Mouse (Mus musculus): Measurements from ENCODE around the gene Actr6.
"Not testable (repeated sequence)": the region's sequence is repeated elsewhere in the genome, so short reads cannot be mapped to it uniquely, and the experiment has no call there.

Actr6 gene

DNA sequence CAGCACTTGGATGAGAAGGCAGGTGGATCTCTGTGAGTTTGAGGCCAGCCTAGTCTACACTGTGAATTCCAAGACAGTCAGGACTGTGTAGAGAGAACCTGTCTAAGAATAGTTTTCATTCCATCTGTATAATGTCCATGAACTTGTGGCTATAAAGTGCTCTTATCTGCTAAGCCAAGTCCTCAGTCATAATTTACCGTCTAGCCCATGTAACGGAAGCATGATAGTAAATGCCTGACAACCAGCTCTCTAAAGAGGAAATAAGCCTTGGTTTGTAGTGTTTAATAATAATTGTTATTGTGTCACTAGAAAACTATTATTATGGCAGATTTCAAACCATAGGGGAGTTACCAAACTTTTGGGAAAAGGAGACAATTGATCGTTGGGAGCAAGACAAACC is 5.8 kb upstream of the Actr6 start:
- DNase-seq: no peak

DNA sequence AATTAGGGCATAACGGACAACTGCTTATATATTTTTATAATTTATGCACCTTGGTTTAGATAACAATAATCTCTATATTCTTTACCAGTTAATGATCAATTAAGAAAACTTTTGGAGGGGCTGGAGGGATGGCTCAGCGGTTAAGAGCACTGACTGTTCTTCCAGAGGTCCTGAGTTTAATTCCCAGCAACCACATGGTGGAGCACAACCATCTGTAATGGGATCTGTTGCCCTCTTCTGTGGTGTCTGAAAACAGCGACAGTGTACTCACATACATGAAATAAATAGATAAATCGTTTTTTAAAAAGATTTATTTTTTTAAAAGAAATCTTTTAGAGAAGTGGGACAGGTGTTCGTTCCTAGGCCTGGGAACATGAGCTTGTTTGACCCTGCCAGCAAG is 5.0 kb upstream of the Actr6 start:
- DNase-seq: no peak

DNA sequence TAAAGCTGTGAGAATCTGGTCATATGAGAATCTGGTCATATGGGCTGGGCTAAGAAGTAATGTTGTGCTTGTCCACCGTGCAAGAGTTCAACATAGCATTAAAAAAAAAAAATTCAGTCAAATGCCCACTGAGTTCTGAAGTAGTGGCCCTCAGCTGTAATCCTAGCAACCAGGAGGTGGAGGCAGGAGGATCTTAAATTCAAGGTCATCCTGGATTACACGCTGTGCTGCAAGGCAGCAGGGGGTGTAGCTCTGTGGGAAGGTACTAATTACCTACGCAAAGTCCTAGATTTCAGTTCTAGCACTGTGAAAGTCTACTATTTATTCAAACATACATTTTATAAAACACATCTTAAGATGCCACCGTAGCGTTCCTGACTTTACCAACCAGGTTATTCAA is 754 bp downstream of the Actr6 start:
- DNase-seq: no peak

DNA sequence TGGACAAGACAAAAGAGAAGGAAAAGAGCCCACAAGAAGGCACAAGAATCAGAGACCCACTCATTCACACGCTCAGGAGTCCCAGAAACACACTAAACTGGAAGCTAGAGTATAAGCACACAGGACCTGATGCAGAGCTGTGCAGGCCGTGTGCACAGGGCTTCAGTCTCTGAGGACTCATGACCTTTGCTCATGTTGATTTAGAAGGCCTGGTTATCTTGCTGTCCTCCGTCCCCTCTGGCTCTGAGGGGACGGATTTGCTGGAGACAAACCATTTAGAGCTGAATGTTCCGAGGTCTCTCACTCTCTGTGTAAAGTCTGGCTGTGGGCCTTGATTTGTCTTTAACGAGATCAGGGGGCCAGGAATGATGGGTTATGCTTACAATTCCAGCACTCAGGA is 1.7 kb downstream of the Actr6 start:
- DNase-seq: no peak

DNA sequence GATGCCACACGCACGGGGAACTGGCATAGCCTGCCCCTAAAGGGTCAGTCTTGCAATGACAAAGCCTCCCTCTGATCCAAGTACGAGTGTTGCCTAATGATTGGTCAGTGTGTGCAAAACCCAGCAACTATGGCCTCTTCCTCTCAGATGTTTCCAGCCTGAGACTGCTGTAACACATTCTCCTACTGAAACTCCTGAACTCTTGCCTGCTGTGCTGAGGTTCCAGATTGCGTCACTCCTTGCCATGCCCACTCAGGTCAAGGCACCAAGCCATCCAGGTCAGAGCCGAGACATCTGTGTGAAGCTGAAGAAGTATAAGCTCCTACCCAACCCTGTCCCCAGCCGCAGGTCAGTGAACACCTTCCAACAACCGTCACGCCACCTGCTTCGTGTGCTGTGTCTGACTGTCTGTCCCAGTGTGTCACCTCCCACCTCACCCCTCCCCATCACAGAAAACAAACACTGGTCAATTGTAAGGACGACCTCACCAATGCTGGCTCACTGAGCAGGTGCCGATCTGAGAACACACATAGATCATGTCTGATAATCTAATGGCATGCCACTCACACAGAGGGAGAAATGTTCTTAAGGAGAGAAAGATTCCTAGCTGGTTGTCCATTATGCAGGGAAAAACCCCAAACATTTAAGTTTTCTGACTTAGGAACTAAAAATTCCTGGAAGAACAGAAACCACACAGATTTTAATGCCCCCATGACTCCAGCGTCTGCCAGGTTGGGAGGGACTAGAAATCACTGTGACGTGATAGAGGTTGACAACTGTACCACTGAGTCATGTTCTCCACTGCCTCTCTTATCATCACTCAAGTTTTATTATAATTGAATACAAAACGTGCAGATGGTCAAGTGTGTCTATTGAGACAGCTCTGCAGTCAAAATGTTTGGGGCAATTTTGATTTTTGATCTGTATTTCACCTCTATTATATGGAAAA is 9.6 kb downstream of the Actr6 start:
- DNase-seq: no peak

DNA sequence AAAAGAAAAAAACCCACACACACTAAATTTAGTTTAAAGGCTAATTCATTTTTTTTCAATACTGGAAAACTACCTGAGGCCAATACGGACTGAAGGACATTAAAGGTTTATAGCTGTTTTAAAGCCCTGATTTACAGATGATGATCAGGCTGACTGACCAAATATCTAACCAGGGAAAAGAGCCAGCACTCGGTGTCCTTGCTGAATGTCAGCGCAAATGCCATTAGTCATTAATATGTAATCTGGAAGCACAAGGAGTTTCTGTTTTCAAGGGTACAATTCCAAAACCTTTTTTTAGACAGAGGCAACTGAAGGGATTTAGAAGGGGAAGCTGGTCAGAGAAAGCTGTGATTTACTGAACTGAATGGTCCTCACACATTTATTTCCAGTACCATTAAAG is 11.3 kb downstream of the Actr6 start:
- DNase-seq: no peak

DNA sequence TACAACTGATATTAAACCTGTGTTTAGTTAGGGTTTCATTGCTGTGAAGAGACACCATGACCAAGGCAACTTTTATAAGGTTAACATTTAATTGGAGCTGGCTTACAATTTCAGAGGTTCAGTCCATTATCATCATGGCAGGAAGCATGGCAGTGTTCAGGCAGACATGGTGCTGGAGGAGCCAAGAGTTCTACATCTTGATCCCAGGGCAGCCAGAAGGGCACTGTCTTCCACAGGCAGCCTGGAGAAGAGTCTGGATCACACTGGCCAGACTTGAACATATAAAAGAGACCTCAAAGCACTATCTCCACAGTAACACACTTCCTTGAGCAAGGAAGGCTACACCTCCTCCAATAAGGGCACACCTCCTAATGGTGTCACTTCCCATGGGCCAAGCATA is 11.8 kb downstream of the Actr6 start:
- DNase-seq: no peak

DNA sequence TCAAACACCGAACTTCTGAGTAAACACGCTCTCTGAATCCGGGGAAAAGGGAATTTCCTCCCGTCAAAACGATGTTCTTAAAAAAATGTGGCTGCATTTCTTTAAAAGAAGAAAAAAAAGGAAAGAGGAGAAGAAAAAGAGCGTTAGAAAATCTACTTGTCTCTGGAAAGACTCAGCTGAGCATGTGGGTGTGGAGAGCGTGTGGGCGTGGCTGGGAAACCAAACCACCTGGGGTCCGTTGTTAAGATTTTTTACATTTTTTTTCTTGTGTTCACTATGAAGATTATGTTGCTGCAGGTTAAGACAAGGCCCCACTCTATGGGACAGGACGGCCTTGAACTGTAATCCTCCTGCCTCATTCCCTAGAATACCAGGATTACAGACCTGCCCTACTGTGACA is 17.2 kb downstream of the Actr6 start:
- no peak for DNase-seq

DNA sequence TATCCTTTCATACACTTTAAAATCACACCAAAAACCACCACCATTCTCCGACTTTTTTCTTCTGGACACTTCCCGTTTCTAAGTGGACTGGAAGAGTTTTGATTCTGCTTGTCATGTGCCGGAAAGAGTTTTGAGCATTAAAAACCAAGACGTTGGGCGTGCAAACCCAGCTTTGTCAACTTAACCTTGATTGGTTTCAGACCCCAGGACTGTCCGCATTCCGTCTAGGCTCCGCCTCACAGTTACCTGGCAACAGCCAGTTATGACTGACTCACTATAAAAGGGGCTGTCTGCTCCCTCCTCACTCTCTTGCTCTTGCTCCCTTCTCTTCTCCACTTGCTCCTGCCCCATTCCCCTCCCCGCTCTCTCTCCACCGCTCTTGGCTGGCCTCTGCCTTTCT is 23.4 kb downstream of the Actr6 start:
- DNase-seq: no peak

DNA sequence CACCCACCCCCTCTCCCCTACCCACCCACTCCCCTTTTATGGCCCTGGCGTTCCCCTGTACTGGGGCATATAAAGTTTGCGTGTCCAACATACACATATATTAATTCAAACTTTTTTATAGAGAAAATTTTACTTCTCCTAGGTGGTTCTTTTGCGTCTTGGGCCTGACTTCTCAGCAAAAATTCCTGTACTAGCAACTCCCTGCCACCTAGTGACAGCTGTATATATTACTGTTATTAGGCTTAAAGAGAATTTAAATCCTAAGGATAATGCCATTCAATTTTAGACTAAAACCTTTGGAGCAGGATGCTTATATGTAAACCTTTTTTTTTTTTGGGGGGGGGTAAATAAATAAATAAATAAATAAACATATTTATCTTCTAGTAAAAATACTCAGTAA is 24.7 kb downstream of the Actr6 start:
- no peak for DNase-seq

DNA sequence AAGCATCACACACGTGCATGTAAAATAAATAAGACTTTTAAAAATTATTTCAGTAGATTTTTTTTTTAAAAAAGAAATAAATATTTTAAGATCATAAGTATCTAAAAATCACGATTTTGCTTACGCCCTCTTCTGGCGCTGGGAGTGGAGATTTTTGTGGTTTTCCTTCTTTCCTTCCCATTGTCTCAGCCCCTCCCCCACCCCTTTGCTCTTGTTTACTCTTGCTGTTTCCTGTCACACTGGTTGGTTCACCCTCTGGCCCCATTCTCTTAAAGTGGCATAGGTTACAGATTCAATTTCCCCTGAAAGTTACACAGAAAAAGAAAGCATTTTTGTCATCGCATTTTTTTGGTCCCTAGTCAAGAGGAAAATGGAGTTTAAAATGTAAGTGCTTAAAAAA is 29.1 kb downstream of the Actr6 start:
- no peak for DNase-seq

DNA sequence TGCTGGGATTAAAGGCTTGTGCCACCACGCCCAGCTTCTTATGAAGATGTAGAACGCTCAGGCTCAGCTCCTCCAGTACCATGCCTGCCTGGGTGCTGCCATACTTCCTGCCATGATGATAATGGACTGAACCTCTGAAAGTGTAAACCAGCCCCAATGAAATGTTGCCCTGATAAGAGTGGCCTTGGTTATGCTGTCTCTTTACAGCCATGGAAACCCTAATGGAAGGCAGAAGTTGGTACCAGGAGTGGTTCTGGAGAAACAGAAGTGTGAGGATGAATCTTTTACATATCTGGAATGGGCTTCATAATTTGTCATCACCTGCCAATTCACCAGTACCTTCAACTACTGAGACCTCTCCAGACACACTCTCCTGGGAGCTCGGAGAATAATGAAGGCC is 34.1 kb downstream of the Actr6 start:
- DNase-seq: no peak

DNA sequence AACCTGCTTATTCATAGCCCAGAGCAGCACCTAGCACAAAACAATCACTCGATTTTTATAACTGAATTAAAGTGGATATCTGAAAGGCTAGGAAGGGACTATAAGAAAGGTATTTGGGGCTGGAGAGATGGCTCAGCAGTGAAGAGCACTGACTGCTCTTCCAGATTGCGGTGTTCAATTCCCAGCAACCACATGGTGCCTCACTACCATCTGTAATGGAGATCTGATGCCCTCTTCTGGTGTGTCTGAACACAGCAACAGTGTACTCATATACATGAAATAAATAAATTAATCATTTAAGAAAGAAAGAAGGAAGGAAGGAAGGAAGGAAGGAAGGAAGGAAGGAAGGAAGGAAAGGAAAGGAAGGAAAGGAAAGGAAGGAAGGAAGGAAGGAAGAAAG is 35.8 kb downstream of the Actr6 start:
- DNase-seq: not testable (repeated sequence)

DNA sequence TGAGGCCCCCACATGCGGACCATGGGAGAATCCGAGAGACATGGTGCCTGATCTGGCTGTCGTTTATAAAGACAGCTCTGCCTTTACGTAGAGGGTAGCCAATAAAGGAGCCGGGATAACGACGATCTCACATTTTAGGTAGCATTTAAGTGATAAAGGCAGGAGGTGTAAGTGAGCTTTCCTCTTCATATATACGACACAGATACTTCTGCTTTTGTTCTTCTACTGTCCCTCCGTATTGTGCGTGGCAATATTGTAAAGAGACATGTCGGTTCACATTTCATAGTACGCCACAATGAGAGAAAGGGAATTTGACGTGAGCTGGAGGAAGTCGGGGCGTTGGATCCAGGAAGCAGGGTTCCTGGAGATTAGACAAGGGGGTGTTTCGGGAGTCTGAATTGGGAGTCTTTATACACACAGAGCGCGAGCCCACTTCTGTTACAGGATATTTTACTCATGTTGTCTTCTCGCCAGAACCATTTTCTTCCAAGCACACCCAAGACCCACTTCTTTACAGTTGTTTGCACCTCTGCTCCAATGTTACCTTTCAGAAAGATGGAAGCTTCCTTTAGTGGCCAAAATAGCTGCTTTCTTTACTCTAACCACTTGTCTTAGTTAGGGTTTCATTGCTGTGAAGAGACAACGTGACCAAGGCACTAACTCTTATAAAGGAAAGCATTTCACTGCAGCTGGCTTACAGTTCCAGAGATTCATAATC is 36.7 kb downstream of the Actr6 start:
- no peak for DNase-seq

DNA sequence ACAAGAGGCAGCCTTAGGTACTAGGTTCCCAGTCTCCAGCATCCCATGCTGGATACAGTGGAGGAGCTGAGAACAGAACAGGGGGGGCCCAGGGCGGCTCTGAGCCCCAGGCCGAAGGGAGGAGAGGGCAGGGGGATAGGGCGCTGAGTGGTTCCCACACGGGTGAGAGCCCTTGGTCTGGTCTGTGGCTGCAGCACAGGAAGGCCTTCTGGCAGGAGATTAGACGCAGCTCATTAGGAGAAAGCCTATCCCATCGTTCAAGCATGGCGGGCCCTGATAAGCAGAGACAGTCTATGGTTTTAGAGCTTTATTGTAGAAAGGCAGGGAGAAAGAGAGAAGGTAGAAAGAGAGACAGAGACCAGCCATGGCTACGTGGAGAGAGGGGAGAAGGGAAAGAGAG is 42.1 kb downstream of the Actr6 start:
- DNase-seq: no peak

DNA sequence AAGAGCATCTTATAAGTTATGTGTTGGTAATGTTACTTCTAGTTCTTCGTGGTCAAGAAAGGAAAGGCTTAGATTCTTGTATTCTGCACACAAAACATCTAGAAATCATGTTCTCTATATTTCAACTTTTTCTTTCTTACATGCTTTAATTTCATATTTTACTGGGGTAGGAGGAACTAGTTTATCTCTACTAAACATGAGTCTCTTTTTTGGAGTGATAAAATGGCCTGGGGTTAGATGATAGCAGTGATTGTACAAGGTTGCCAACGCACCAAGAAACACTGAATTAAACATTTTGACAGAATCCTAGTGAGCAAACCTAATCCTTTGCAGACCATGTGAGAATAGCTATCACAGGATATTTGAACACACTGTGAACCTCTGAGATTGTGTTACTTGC is 44.6 kb downstream of the Actr6 start:
- no peak for DNase-seq

DNA sequence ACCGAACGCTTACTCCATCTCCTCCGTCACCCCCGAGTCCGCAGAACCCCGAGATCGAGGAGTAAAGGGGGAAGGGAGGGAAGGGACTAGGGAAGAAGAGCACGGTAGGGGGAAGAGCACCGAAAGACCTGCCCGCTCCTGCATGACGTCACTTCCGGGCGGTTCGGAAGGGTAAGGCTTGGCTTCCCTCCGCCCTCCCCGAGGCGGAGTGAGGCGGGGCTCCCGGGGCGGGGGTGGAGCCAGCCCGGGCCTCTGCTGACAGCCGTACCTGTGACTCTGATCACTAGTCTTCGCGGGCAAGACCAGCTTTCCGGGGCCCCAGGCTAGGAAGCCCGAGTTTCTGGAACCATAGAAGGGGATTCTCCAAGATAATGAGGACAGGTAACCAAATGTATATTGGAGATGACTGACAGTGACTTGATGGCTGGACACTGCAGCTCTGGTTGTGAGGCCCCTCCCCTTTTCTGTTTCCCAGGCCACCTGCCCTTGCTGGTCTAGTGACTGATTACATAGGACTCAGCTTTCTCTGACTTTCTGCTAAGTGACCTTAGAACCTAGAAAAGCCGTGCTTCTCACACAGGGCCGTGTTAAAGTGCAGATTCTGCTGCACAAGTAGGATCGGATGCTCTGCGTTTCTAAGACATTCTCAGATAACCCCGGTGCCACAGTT is 45.8 kb downstream of the Actr6 start, which contains the start of gene Scyl2:
TSS of gene Scyl2 (minus strand) at position 147 of the 670 bp plus-strand sequence.
- DNase-seq: peak; percentile 96

DNA sequence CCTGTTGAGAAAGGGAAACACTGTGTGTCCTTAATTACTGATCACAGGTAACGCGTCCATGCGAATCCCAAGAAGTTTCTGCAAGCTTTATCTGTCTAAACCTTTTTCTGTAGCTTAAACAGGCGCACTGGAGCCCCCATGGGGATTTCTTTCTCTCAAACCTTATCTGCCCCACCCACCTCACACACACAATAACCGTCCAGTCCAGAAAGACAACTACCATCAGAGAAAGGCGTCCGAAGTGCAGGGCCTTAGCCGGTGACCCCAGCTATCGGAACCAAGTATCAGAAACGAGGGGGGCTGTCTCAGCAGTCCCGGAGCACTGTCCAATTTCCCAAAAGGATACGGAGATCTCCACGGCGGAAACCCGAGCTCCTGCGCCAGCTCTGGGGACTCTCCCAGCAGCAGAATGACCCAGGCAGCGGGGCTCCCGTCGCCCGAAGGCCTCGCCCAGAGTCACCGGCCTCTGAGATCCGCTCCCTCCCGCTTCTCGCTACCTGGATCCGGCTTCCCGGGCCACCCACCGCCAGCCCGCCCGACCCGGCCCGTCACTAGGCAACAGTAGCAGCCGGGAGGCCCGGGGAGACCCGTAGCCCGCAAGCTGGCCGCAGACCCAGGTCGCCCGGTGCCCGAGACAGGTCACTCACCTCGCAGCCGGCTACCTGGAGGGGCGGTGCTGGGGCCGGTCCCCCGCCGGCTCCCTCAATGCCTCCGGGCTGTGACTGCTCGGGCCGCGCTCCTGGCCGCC is 46.5 kb downstream of the Actr6 start:
- no peak for DNase-seq

DNA sequence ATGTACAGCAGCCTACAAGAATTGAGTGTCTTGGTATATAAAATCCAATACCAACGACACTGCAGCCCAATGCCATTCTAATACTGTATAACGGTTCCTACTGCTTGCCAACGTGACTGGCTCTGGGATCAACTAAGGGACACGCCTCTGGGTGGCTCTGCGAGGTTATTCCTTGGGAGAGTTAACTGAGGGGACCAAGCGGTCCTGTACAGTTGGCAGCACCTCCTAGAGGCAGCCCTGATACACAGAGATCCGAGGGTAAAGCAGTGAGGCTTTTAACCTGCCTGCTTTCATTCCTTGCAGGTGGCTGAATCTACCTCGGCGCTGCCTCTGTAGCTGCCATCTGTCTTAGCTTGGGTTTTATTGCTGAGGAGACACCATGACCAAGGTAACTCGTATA is 49.1 kb downstream of the Actr6 start:
- no peak for DNase-seq

DNA sequence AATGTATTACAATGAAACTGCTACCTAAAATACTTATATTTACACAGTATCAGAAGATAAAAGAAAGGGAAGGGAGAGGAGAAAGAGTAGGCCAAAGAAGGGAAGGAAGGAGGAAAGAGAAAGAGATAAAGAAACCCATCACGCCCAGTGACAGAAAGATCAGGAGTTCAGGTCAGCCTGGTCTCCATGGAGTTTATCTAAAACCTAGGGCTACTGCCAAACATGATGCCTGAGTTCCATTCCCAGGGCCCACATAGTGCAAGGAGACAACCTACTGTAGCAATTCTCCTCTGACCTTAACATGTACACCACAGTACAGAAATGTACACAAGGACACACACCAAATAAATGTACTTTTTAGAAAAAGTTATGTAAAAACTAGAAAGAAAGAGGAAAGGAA is 49.9 kb downstream of the Actr6 start:
- no peak for DNase-seq

DNA sequence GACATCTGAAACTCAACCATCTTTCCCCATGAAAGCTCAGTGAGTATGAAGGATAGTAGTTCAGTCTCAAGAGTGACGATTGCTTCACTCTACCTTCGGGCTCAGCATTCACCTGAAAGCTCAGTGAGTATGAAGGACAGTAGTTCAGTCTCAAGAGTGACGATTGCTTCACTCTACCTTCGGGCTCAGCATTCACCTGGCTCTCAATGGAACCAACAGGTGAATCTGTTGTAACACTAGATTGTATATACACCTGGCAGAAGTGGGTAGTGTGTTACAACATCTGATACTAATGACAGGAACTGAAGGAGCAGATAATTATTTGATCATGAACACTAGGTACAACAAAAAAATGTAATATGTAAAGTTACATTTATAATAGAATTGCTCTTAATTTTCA is 50.4 kb downstream of the Actr6 start:
- DNase-seq: no peak

DNA sequence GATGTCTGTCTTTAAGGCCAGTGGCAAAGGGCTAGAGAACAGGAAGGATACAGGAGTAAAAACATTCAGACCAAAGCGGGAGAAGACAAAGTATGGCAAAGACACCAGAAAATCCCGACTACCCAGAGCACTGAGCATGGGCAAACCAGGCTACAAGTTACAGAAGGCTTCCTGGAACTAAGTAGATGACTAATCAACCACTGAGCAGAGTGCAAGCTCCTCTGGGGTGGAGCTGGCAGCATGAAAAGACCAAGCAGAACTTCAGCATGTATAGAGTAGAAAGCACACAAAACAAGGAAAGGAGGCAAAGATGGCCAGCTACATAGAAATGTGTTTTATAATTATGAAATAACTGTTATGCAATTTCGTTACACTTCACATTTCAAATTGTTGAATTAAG is 51.6 kb downstream of the Actr6 start:
- DNase-seq: no peak

DNA sequence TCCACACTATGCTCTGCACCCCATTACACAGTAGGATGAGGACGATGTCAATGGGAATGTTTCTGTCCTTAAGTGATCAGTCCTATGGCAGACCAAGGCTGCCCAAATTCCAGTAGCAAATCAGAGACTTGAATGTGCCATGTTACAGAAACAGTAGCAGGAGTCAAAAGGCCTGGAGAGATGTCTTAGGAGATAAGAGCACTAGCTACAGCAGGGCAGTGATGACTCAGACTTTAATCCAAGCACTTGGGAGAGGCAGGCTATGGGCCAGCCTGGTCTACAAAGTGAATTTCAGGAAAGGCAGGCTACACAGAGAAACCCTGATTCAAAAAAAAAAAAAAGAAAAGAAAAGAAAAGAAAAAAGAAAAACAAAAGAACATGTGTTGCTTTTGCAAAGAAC is 52.6 kb downstream of the Actr6 start:
- DNase-seq: no peak

All from cerebellum, adult 11-12 months (tissue).